Mouse (Mus musculus) liver, embryonic 13.5 days (tissue): Measurements from ENCODE around the gene Dock6. TPM values are rescaled to one million over a fixed set of nuclear protein-coding genes. Genes with fewer than 3 reads are reported as not detected.
"Not testable (repeated sequence)": the region's sequence is repeated elsewhere in the genome, so short reads cannot be mapped to it uniquely, and the experiment has no call there.

Source experiments
- ATAC-seq: fragments of 200-750 bp; cut with Nextera tagmentation; 2 replicates; pipeline ENCODE4 v1.8.0; 2017; ENCODE audit warnings: low read depth, mild to moderate bottlenecking, moderate number of reproducible peaks, moderate library complexity
- DNase-seq: peaks from one replicate; pipeline ENCODE4 v3.0.0; 2022
- H3K27ac ChIP-seq: fragments of 300-500 bp; sonication (generic); 2 replicates; pipeline ENCODE4 v1.5.1; 2015; ENCODE audit warnings: moderate library complexity, mild to moderate bottlenecking, inconsistent platforms
- H3K27me3 ChIP-seq: fragments of 300-500 bp; sonication (generic); 2 replicates; pipeline ENCODE4 v1.6.1; 2015; ENCODE audit warnings: mild to moderate bottlenecking, inconsistent platforms
- H3K36me3 ChIP-seq: fragments of 300-500 bp; sonication (generic); 2 replicates; pipeline ENCODE4 v1.6.1; 2015; ENCODE audit warnings: mild to moderate bottlenecking, inconsistent platforms
- H3K4me1 ChIP-seq: fragments of 300-500 bp; sonication (generic); replicated peaks from 2 replicates; pipeline ENCODE4 v1.6.1; 2015; ENCODE audit warnings: inconsistent platforms
- H3K4me2 ChIP-seq: fragments of 300-500 bp; sonication (generic); 2 replicates; pipeline ENCODE4 v1.6.1; 2015; ENCODE audit warnings: inconsistent platforms, mild to moderate bottlenecking, moderate library complexity
- H3K4me3 ChIP-seq: fragments of 300-500 bp; sonication (generic); replicated peaks from 2 replicates; pipeline ENCODE4 v1.5.1; 2015; ENCODE audit warnings: mild to moderate bottlenecking, inconsistent platforms
- H3K9ac ChIP-seq: fragments of 300-500 bp; sonication (generic); 2 replicates; pipeline ENCODE4 v1.6.1; 2015; ENCODE audit warnings: mild to moderate bottlenecking, inconsistent platforms
- H3K9me3 ChIP-seq: fragments of 300-500 bp; sonication (generic); replicated peaks from 2 replicates; pipeline ENCODE4 v1.6.1; 2016; ENCODE audit warnings: inconsistent platforms
- WGBS: fragments of 180-500 bp; shearing (Covaris S2); methylation state at CpG from one replicate; pipeline ENCODE4 v1.1.7; 2015; ENCODE audit not compliant: insufficient replicate concordance; 5-methylcytosine and 5-hydroxymethylcytosine counted together
- polyA plus RNA-seq: library from polyadenylated mRNA; unstranded; fragments of >200 nt; fragmentation: Nextera tagmentation; extraction: Ambion mirVana; gene quantifications from 2 replicates; pipeline ENCODE4 v1.2.1, GENCODE M21; 2015

Dock6 gene
- polyA plus RNA-seq, 1 experiment from 2014 or later: 4.1 TPM

DNA sequence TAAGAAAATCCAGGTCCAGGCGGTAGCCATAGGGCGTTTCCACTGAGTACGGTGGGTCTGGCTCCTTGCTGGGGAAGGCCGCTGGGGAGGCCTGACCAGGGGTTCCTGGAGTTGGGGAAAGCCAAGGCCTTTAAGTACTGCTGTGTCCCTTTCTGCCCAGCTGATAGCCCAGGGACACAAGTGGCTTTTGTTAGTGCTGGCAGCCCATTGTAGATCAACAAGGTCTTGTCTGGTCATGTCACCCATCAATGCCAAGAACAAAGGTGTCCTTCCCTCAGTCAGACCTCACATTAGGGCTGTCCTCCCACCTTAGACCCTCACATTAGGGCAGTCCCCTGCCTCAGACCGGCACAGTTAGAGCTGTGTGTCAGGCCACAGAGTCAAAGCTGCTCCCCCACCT, 56.9 kb downstream of the Dock6 start:
- Histone ChIP-seq H3K9ac (no peak overlapping the region), H3K36me3 (peaks cover 33% of the 10 kb centered on the region), H3K4me3 (no peak overlapping the region), H3K27me3 (peaks cover 13% of the 10 kb centered on the region; the same call in 1 of the 2 replicates), H3K9me3 (no peaks in the 10 kb centered on the region), H3K27ac (no peak overlapping the region), H3K4me2 (no peak overlapping the region), H3K4me1 (peaks cover 43% of the 10 kb centered on the region)
- 79% methylated on average over 5 of the region's 5 CpGs for WGBS
- DNase-seq: no peak
- no peak for ATAC-seq

DNA sequence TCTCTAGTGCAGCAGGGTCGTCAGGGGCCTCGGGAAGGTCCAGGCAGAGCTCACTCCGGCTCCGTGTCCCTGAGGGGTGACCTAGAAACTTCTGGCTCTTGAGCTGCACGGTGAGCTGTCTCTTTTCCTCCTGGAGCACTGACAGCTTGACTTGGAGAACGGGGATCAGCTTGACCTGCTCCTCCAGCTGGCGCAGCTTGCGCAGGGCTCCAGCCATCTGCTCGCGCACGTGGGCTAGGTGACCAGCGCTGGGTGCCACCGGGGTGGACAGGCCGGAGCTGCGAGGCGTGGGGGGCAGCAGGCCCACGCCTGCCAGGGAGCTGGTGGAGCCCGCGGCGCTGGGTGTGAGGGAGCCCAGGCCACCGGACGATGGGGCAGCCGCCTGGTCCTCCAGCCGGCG, 57.5 kb downstream of the Dock6 start:
- no peak for ATAC-seq
- Histone ChIP-seq H3K4me1 (peaks cover 43% of the 10 kb centered on the region), H3K4me2 (no peak overlapping the region)

GRCm38 (mm10) chr9:21794344-21794834, 58.0 kb downstream of the Dock6 start:
- no peak overlapping the region for H3K4me3 ChIP-seq
- no peak overlapping the region for H3K27ac ChIP-seq
- H3K4me1 ChIP-seq: peaks cover 39% of the 10 kb centered on the region
- H3K9me3 ChIP-seq: no peaks in the 10 kb centered on the region
- WGBS: 82% methylated on average over 18 of the region's 18 CpGs
- peaks cover 33% of the 10 kb centered on the region for H3K36me3 ChIP-seq
- peaks cover 13% of the 10 kb centered on the region; the same call in 1 of the 2 replicates for H3K27me3 ChIP-seq
- no peak overlapping the region for H3K9ac ChIP-seq
- DNase-seq (no peak), ATAC-seq (no peak)
- H3K4me2 ChIP-seq: no peak overlapping the region

More for the DNA sequence above, 57.5 kb downstream of the Dock6 start:
- Histone ChIP-seq H3K4me3 (no peak overlapping the region), H3K27me3 (peaks cover 13% of the 10 kb centered on the region; the same call in 1 of the 2 replicates), H3K27ac (no peak overlapping the region), H3K9ac (no peak overlapping the region), H3K36me3 (peaks cover 33% of the 10 kb centered on the region), H3K9me3 (no peaks in the 10 kb centered on the region)
- DNase-seq: no peak
- 87% methylated on average over 25 of the region's 25 CpGs for WGBS

DNA sequence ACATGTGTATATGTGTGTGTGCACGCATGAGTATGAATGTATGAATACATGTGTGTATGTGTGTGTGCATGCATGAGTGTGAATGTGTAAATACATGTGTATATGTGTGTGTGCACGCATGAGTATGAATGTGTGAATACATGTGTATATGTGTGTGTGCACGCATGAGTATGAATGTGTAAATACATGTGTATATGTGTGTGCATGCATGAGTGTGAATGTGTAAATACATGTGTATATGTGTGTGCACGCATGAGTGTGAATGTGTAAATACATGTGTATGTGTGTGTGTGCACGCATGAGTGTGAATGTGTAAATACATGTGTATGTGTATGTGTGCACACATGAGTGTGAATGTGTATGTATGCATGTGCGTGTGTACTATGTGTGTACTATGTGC, 58.9 kb downstream of the Dock6 start:
- H3K27ac ChIP-seq, H3K9me3 ChIP-seq, H3K9ac ChIP-seq, DNase-seq, H3K4me2 ChIP-seq, ATAC-seq, H3K4me3 ChIP-seq: not testable (repeated sequence)
- peaks cover 13% of the 10 kb centered on the region; the same call in 1 of the 2 replicates for H3K27me3 ChIP-seq
- 84% methylated on average over 6 of the region's 6 CpGs for WGBS
- H3K36me3 ChIP-seq: peaks cover 33% of the 10 kb centered on the region
- H3K4me1 ChIP-seq: peaks cover 30% of the 10 kb centered on the region

DNA sequence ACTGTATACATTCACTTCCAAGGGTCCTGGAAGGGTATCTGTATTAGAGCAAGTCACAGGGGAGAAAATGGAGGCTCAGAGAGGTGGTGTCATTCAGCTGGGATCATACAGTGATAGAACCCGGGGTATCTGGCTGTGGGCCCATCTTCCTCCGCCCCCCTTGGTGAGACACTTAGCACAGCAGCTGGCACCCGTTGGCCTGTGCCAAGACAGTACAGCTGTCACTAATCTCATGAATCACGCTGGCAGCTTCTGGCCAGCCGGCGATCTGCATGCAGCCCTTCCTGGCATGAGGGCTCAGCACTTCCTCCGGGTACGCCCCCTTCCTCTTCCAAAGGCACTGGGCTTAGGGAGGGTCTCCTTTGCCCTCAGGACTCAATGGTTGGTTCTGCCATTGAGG, 59.8 kb downstream of the Dock6 start:
- H3K4me3 ChIP-seq: no peak overlapping the region

GRCm38 (mm10) chr9:21791861-21792260, 60.6 kb downstream of the Dock6 start:
- H3K9ac ChIP-seq: no peak overlapping the region
- no peak overlapping the region for H3K4me2 ChIP-seq
- ATAC-seq: no peak

More for the DNA sequence above, 59.8 kb downstream of the Dock6 start:
- H3K27me3 ChIP-seq: peaks cover 9% of the 10 kb centered on the region; the same call in 1 of the 2 replicates
- WGBS: 25% methylated on average over 8 of the region's 8 CpGs
- no peaks in the 10 kb centered on the region for H3K9me3 ChIP-seq
- DNase-seq (no peak), ATAC-seq (no peak)
- no peak overlapping the region for H3K4me2 ChIP-seq
- peaks cover 35% of the 10 kb centered on the region for H3K36me3 ChIP-seq
- H3K9ac ChIP-seq: no peak overlapping the region
- H3K27ac ChIP-seq: no peak overlapping the region
- H3K4me1 ChIP-seq: peaks cover 22% of the 10 kb centered on the region

DNA sequence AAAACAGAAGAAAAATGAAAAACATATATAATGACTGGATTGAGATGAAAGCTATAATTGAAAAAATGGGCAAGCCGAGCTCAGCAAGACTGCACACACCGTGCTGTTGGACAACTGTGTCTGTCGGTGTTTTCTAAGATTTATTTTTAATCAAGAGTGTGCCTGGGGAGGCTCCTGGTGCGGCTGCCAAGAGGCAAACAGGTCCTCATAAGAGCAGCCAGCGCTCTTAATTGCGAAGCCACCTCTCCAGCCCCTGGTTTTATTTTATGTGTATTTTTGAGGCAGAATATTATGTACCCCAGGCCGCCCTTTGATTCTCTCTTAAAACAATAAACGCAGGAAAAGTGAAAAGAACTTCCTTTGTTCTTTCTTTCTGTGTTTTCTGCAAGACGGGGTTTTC, 64.2 kb downstream of the Dock6 start:
- no peaks in the 10 kb centered on the region for H3K9me3 ChIP-seq
- no peak for ATAC-seq

More at GRCm38 (mm10) chr9:21791861-21792260, 60.6 kb downstream of the Dock6 start:
- peaks cover 35% of the 10 kb centered on the region for H3K36me3 ChIP-seq
- H3K27ac ChIP-seq: no peak overlapping the region
- 76% methylated on average over 8 of the region's 8 CpGs for WGBS
- H3K4me1 ChIP-seq: peaks cover 17% of the 10 kb centered on the region
- DNase-seq: no peak
- H3K27me3 ChIP-seq: peaks cover 2% of the 10 kb centered on the region; the same call in 1 of the 2 replicates
- no peak overlapping the region for H3K4me3 ChIP-seq
- H3K9me3 ChIP-seq: no peaks in the 10 kb centered on the region

GRCm38 (mm10) chr9:21787654-21788053, 64.8 kb downstream of the Dock6 start:
- Histone ChIP-seq H3K27me3 (no peaks in the 10 kb centered on the region), H3K4me2 (no peak overlapping the region), H3K4me1 (peaks cover 11% of the 10 kb centered on the region), H3K27ac (no peak overlapping the region), H3K9me3 (no peaks in the 10 kb centered on the region), H3K36me3 (peaks cover 16% of the 10 kb centered on the region; the same call in 1 of the 2 replicates), H3K4me3 (no peak overlapping the region), H3K9ac (no peak overlapping the region)
- 75% methylated on average over 5 of the region's 5 CpGs for WGBS
- ATAC-seq (no peak), DNase-seq (no peak)

More for the DNA sequence above, 64.2 kb downstream of the Dock6 start:
- 74% methylated on average over 9 of the region's 9 CpGs for WGBS
- H3K9ac ChIP-seq: no peak overlapping the region
- no peak for DNase-seq
- no peak overlapping the region for H3K27ac ChIP-seq
- peaks cover 14% of the 10 kb centered on the region for H3K4me1 ChIP-seq
- peaks cover 21% of the 10 kb centered on the region; the same call in 1 of the 2 replicates for H3K36me3 ChIP-seq
- no peak overlapping the region for H3K4me2 ChIP-seq
- no peak overlapping the region for H3K4me3 ChIP-seq
- no peaks in the 10 kb centered on the region for H3K27me3 ChIP-seq

- Histone ChIP-seq H3K4me2 (no peak overlapping the region), H3K27ac (no peak overlapping the region), H3K4me3 (no peak overlapping the region), H3K4me1 (peaks cover 8% of the 10 kb centered on the region), H3K36me3 (peaks cover 14% of the 10 kb centered on the region; the same call in 1 of the 2 replicates), H3K27me3 (no peaks in the 10 kb centered on the region), H3K9me3 (no peaks in the 10 kb centered on the region), H3K9ac (no peak overlapping the region)
- 12% methylated on average over 6 of the region's 6 CpGs for WGBS
- DNase-seq (no peak), ATAC-seq (no peak)
Observed at GRCm38 (mm10) chr9:21786906-21787305, 65.5 kb downstream of the Dock6 start.

DNA sequence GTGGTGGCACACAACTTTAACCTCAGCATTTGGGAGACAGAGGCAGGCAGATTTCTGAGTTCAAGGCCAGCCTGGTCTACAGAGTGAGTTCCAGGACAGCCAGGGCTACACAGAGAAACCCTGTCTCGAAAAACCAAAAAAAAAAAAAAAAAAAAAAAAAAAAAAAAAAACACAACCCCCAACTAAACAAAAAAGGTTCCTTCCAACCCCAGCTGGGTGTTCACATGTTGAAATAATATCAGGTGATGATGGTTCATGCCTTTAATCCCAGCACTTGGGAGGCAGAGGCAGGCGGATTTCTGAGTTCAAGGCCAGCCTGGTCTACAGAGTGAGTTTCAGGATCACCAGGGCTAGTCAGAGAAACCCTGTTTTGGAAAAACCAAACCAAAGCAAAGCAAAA, 66.1 kb downstream of the Dock6 start:
- not testable (repeated sequence) for ATAC-seq, H3K9ac ChIP-seq

DNA sequence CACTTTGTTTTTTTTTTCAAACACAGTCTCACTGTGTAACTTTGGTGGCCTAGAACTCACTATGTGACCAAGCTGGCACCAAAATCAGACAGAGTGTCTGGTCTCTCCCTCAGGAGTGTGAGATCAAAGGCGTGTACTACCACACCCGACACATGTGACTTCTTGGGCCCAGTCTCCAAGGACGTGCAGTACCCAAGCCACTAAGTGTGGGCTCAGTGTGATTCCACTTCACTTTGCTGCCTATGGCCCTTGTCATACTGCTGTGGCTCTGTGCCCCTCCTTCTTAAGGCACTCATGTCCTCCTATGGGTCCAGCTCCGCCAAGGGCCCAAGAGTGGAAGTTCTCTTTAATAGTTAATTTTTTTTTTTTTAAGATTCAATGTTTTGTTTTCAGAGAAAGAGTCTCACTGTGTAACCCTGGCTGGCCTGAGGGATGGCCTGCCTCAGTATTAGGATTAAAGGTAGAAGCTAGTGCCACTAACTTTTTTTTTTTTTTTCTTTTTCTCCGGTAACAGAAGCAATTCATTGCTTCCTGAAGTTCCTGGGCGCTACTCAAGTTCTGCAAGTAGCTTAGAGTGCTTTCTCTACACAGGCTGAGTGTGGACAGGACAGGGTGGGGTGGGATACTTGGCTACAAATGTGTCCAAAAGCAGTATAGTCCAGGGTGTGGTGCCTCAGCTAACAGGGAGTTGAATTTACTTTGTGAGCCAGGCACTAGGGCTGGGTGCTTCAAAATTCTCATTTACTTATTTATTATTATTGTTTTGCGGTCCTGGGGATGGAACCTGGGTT, 67.7 kb downstream of the Dock6 start:
- WGBS: 68% methylated on average over 7 of the region's 7 CpGs
- H3K27ac ChIP-seq: no peak overlapping the region
- ATAC-seq: no peak

More for the DNA sequence above, 66.1 kb downstream of the Dock6 start:
- H3K27me3 ChIP-seq, H3K4me3 ChIP-seq, DNase-seq, H3K4me2 ChIP-seq, H3K27ac ChIP-seq, H3K4me1 ChIP-seq, H3K9me3 ChIP-seq: not testable (repeated sequence)
- H3K36me3 ChIP-seq: peaks cover 17% of the 10 kb centered on the region; the same call in 1 of the 2 replicates
- WGBS: 49% methylated on average over 2 of the region's 2 CpGs

More for the DNA sequence above, 67.7 kb downstream of the Dock6 start:
- H3K4me1 ChIP-seq: peaks cover 8% of the 10 kb centered on the region
- H3K9me3 ChIP-seq: no peaks in the 10 kb centered on the region
- no peak overlapping the region for H3K9ac ChIP-seq
- no peak overlapping the region for H3K4me3 ChIP-seq
- peaks cover 27% of the 10 kb centered on the region for H3K36me3 ChIP-seq
- no peaks in the 10 kb centered on the region for H3K27me3 ChIP-seq
- no peak for DNase-seq
- no peak overlapping the region for H3K4me2 ChIP-seq
